Mouse (Mus musculus): ENCODE results near the gene Slc4a4.

DNA sequence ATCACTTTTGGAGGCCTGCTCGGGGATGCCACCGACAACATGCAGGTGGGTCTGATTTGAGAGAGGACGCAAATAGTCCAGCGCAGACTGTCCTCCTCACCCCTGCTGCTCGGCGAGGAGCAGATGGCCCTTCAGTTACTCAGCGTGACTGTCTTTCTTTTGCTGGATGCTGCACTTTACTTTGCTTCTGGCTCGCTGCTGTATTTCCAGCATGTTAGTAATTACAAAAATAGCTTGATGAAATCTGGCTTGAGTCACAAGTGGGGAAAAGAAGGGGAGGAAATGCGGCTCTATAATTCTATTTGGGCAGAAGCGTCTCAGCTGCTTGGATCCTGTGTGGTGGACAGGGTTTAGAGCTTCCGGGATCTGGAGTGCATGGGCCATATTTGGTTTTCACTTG, 249.2 kb downstream of the Slc4a4 start:
- TF ChIP-seq CTCF (IDR thresholded peaks at IDR 0.05; ENCODE audit: low read depth) (no peak), EP300 (IDR thresholded peaks at IDR 0.05; ENCODE audit: low read depth) (no peak)
